ENCODE assay signal across 7 mouse cellular contexts in genomic region chr17:4040104-4040664, GRCm38 (mm10).
DNase-seq lines count a peak whose midpoint lies in the region; ATAC-seq and TF ChIP-seq lines count a peak whose summit lies in the region.

No protein-coding gene starts in this region.

- H3K4me3 ChIP-seq in kidney, adult 2 months (ENCODE audit: insufficient read depth, low read depth, low read length): no peak overlapping the region
- H3K4me3 ChIP-seq in midbrain, embryonic 14.5 days (replicated peaks; ENCODE audit: low read depth, low read length): no peak overlapping the region

- DNase-seq in ZHBTc4 (ENCODE audit: low read depth, low spot score): peak; percentile 11
- peak; percentile 56 for DNase-seq in embryo, embryonic 10 days (ENCODE audit: low spot score)
- peak; percentile 36 to 42 for DNase-seq in heart, adult 18-20 months
- DNase-seq in kidney, adult 2 months: peak; percentile 31
- DNase-seq in midbrain, embryonic 14.5 days: peak; percentile 50
- no peak for DNase-seq in spleen, postnatal 36 days (ENCODE audit: low spot score in 2 of 2)
- no peak for DNase-seq in cerebellum, adult 8-10 months

- H3K27me3 ChIP-seq in kidney, adult 2 months (replicated peaks; ENCODE audit: control insufficient read depth, insufficient read depth, low read length): no peaks in the 10 kb centered on the region; the same call in 1 of the 2 replicates
- H3K27me3 ChIP-seq in midbrain, embryonic 14.5 days (ENCODE audit: control insufficient read depth, insufficient read depth, low read length): no peaks in the 10 kb centered on the region

- no peaks in the 10 kb centered on the region for H3K9me3 ChIP-seq in midbrain, embryonic 14.5 days (ENCODE audit: control insufficient read depth, low read length)

- no peaks in the 10 kb centered on the region for H3K4me1 ChIP-seq in kidney, adult 2 months (ENCODE audit: control insufficient read depth, insufficient read depth, low read length)
- H3K4me1 ChIP-seq in midbrain, embryonic 14.5 days (ENCODE audit: control insufficient read depth, insufficient read depth, low read length): no peaks in the 10 kb centered on the region

- ATAC-seq in midbrain, embryonic 14.5 days (ENCODE audit: low FRiP score, low TSS enrichment): no peak; the same call in 1 of the 2 replicates

- TF ChIP-seq POLR2A in kidney, adult 2 months (IDR thresholded peaks at IDR 0.05; ENCODE audit: low read depth, low read length): no peak

- no peak for TF ChIP-seq CTCF in kidney, adult 2 months (conservative IDR thresholded peaks at IDR 0.05; ENCODE audit: insufficient read depth, insufficient read length, low read depth, low read length)

- H3K27ac ChIP-seq in kidney, adult 2 months (ENCODE audit: insufficient read depth, low read depth, low read length): no peak overlapping the region
- H3K27ac ChIP-seq in midbrain, embryonic 14.5 days (replicated peaks; ENCODE audit: low read depth, low read length): no peak overlapping the region

- no peak overlapping the region for H3K9ac ChIP-seq in midbrain, embryonic 14.5 days (replicated peaks; ENCODE audit: low read length)

- no peaks in the 10 kb centered on the region for H3K36me3 ChIP-seq in kidney, adult 2 months (ENCODE audit: control insufficient read depth, insufficient read depth, low read length)
- no peaks in the 10 kb centered on the region for H3K36me3 ChIP-seq in midbrain, embryonic 14.5 days (ENCODE audit: control insufficient read depth, insufficient read depth, low read length)

- H3K4me2 ChIP-seq in midbrain, embryonic 14.5 days (ENCODE audit: low read length): no peak overlapping the region

- 31% methylated on average over 5 of the region's 5 CpGs for WGBS in kidney, adult 2 months
- WGBS in midbrain, embryonic 14.5 days: 26% methylated on average over 5 of the region's 5 CpGs

Comparison
In these comparisons a context has a peak if more than half of its experiments do, and no peak if none do; other contexts are left out.
1. DNase-seq: peak in ZHBTc4 (single experiment), embryo, embryonic 10 days (single experiment), heart, adult 18-20 months (2 of 2), kidney, adult 2 months (single experiment) and midbrain, embryonic 14.5 days (single experiment); none in spleen, postnatal 36 days (0 of 2) and cerebellum, adult 8-10 months (single experiment).